Mouse (Mus musculus): Measurements from ENCODE around the gene Ptprn2.

Gene Ptprn2

GRCm38 (mm10) chr12:116648584-116649206 is 163.2 kb downstream of the Ptprn2 start:
- no peak for DNase-seq

GRCm38 (mm10) chr12:116653684-116654083 is 168.2 kb downstream of the Ptprn2 start:
- no peak for DNase-seq

DNA sequence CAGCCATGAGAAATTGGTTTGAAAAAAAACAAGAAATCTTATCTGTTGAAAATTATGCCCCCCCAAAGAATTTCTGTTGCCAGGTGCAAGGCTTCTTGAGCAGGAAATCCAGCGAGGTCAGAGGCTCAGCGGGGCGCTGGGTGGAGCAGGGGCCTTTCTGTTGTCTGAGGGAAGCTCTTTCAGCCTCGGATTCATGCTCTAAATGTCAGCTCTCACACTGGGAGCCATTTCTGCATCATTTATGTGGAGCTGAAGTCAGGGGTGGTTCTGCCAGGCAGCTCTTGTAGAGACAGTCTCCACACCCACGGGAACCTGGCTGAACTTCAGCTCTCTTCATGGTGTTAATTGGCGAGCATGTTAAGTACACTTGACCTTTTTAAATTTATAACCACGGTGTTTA is 174.6 kb downstream of the Ptprn2 start:
- DNase-seq, result peak; percentile 66

DNA sequence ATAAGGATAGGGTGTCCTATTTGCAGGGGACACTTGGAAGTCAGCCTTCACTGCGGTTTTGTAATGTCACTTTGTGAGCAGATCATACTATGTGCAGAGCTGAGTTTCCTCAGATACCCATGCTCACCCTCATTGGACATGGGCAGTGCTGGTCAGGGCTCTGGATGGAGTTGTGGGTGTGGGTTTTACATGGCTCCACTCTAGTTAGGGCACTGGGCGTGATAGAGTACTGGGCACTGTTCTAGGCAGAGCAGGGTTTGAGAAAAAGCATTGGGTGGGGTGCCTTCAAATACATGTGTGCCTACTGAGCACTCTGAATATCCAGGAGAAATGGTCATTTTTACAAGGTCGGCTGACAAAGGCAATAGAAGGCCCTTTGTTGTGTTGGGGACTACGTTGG is 175.5 kb downstream of the Ptprn2 start:
- no peak for DNase-seq

DNA sequence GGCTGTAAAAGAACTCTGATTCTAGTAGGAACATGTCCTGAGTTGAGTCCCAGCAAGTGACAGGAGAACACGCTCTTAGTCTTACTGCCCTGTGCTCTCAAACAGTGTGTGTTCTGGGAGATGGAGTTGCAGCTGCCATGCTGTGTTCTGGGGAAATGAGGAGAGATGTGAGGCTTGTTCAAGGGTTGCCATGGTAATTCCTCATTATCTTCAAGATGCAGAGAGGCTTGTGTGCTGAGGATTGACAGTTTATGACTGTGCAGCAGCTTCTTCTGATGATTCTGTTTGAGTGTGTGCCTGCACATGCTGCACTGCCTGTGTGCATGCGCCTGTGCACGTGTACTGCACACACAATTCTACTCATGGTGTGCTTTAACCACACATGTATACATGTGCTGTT is 192.2 kb downstream of the Ptprn2 start:
- no peak for DNase-seq

DNA sequence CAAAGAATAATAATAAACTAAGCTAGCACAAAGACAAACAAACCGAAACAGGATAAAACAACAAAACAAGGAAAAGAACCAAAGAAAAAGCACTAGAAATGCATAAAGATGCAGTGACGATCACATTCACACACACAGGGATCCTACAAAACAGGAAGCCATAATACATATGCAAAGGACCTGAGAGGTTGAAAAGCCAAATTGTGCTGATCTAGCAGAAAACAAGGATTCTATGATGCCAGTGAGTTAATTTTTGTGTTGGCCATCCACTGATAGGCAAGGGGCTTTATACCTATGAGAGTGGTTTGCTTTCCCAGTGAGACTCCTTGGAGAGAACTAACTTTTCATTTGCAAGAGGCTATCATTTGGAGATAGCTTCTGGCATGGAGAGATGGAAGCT is 204.3 kb downstream of the Ptprn2 start:
- no peak for DNase-seq

- no peak for DNase-seq
Measured at GRCm38 (mm10) chr12:116709535-116709934, 224.0 kb downstream of the Ptprn2 start.

DNA sequence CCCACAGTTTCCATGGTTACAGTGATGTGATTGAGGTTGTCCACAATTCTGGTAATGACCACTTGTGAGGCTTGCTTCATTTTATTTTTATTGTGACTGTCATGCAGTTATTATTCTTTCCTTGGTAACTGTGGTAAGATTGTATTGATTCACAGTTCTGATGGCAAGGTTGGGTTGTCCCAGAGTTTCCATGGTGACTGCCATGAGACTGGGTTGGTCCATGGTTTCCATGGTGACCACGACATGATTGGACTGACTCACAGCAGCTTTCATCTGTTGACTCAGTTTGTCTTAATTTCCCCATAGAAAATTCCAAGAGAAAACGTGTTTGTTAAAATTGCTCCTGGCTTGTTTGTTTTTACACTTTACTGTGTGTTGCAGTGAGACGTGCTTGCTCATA is 225.2 kb downstream of the Ptprn2 start:
- DNase-seq, result no peak

DNA sequence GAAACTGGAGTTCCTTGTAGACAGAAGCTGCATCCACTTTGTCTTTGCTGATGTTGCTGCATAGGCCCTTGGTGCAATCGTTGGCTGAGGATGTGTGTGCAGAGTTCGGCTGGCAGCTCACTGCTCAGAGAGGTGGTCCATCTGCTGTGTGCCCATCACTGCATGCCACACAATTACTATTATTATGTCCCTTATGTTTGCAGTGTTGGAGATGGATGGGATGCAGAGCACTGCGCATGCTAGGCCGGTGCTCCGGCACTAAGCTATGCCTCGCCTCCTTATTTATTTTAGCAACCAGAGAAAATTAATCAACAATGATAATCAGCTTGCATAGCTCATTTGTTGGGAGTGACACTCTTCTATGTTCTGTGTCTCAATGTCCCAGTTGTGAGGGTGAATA is 225.6 kb downstream of the Ptprn2 start:
- no peak for DNase-seq

- no peak for DNase-seq
Measured at GRCm38 (mm10) chr12:116713096-116713495, 227.6 kb downstream of the Ptprn2 start.

- no peak for DNase-seq
Measured at GRCm38 (mm10) chr12:116721062-116721461, 235.5 kb downstream of the Ptprn2 start.

DNA sequence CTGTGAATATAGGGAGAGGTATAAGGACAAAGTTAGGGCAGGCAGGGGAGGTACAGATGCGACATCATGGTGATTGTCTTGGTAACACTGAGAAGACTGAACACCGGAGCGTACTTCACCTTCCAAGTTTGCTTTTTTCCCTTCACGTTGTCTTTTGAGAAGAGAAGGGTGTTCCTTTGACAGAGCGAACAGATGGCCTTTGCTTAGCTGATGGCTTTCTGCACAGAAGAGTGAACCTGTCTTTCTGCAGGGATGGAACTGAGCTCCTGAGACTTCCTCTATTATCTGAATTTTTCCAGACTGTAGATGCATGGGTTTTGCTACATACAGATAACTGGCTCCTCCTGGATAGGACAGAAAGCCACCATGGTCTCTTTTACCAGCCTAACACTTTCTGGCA is 254.6 kb downstream of the Ptprn2 start:
- no peak for DNase-seq

DNA sequence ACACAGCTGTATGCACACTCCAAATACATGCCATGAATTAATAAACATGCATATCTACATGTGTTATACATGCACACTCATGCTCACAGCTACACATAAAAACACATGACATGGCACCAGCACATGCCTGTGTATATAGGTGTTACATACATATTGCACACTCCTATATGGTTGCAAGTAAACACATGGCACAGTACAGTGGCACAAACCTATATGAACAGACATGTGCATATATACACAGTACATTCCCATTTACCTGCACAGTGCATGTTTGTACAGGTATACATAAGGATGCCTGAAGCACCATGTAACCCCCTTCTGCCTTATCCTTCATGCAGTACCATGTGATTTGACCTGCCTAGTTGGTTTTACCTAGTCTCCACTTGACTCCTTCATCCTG is 255.8 kb downstream of the Ptprn2 start:
- no peak for DNase-seq

DNA sequence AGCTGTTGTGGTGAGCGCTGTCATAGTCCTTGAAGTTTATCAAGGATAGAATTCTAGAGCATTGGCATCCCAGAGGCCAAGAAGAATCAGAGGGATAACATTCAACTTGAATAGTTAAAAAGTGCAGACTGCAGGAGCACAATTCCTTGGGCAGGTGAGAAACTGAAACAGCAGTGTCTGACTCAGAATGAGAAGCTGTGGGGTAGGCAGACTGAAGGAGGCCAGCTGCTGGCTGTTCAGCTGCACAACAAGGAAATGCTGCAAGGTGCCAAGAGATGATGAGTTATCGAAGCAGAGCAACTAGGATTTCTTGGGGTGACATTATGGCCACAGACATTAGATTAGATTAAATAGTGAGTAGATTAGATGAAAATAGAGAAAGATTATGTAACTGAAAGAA is 260.9 kb downstream of the Ptprn2 start:
- no peak for DNase-seq

GRCm38 (mm10) chr12:116752784-116753183 is 267.3 kb downstream of the Ptprn2 start:
- DNase-seq, result peak; percentile 31

- no peak for DNase-seq
Measured at GRCm38 (mm10) chr12:116763961-116764360, 278.4 kb downstream of the Ptprn2 start.

GRCm38 (mm10) chr12:116770911-116771310 is 285.4 kb downstream of the Ptprn2 start:
- DNase-seq, result no peak

GRCm38 (mm10) chr12:116771493-116771892 is 286.0 kb downstream of the Ptprn2 start:
- DNase-seq, result no peak

DNA sequence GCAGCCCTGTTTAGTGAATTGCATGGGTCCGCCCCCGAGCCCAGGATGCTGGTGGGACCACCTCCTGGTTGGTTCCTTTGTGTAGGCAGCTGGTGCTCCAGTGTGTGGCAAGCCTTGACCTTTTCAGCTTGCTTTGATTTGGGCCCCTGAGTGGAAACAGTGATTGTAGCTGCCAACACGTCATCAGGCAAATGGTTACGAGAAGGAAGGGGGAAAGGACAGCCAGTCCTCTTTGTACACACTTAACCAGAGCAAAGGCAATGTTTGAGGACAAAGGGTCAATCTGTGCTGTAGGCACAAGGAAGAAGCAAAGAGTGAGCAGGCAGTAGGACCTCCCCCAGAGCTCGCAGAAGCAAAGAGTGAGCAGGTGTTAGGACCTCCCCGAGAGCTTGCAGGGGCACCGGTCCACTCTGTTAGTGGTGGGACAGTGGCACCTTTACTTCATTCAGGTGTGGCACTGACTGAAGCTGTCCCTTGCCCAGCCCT is 286.6 kb downstream of the Ptprn2 start:
- no peak for DNase-seq

- no peak for DNase-seq
Measured at GRCm38 (mm10) chr12:116773344-116773743, 287.8 kb downstream of the Ptprn2 start.

- no peak for DNase-seq
Measured at GRCm38 (mm10) chr12:116776447-116776846, 290.9 kb downstream of the Ptprn2 start.

GRCm38 (mm10) chr12:116778095-116779090 is 292.9 kb downstream of the Ptprn2 start:
- DNase-seq, result no peak

DNA sequence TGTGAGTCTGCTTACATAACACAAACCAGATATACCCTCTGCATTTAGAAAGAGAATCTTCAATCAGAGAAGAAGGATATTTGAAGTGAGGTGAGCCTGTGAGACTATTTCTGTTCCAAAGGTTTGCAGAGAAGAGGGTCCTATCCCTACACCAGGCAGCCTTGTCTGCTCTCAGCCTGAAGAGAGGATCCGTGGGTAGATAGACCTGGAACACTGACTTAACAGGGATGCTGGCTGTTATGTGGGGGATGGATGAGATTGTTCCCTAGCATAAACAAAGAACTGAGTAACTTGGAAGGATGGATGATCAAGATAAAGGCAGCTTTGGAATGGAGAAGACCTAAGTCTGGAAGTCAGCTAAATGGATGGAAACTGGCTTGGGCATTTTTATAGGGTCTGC is 294.9 kb downstream of the Ptprn2 start:
- DNase-seq, result no peak

DNA sequence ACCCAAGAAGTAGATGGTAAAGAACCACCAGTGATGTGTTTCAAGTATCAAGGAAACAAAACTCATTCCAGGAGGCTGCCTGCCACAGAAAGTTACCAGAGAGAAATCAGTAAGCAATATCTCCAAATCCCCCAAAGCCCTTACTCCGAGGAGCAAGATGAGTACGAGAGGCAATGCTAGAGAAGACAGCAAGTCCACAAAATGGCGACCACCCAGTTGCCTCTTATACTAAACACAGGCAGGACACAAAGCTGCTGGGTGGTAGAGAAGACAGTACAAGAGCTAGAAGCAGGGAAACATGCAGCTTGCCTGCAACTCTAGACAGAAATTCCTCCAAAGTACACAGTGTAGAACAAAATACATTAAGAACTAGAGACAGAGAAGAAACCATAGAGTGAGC is 300.2 kb downstream of the Ptprn2 start:
- DNase-seq, result no peak
